Mouse (Mus musculus): ENCODE measurements around the gene Bri3.
"Not testable (repeated sequence)": the region's sequence is repeated elsewhere in the genome, so short reads cannot be mapped to it uniquely, and the experiment has no call there.

The Bri3 gene

DNA sequence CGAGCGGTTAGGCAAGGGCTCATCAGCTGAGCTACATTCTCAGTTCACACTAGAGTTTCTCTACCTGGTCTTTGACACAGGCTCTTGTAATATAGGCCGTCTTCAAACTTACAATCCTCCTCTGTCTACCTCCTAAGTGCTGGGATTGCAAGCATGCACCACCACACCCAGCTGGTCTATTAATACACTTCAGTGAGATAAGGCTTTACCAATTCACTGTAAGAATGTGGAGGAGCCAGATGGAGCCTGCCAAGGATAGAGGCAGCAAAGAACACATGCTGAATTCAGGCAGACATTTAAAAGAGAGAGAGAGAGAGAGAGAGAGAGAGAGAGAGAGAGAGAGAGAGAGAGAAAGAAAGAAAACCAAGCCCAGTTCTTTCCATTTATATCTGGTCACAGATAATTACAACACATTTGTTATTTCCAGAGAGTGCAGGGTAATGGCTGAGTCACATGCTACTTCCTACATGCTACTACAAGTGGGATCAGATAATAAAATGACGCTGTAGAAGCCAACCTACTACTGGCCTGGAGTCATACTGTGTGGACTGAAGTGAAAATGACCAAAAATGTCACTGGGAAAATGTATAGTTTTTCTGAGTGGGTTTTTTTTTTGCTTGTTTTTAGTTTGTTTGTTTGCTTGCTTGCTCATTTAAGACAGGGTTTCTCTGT lies 45.7 kb downstream of the Bri3 start:
- peak; percentile 54 for DNase-seq (ENCODE audit: extremely low read depth, low read depth, low spot score)

DNA sequence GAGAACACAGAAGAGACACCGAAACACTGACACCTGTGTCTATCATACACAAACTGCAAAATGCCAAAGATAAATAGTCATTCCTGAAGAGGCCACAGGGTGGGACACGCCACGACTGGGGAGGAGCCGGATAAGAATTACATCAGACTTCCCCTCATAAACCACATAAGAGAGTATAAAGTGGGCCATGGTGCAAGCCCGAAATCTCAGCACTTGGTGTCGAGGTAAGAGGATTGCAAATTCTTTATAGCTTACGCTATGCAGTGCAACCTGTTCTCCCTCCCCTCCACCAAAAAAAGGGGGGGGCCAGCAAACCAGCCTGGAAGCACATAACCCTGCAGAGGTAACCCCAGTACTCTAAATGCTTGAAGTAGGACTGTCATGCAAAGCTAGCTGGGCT lies 50.7 kb downstream of the Bri3 start:
- no peak for DNase-seq (ENCODE audit: extremely low read depth, low read depth, low spot score)

GRCm38 (mm10) chr5:144295357-144295756 lies 51.1 kb downstream of the Bri3 start:
- no peak for DNase-seq (ENCODE audit: extremely low read depth, low read depth, low spot score)

DNA sequence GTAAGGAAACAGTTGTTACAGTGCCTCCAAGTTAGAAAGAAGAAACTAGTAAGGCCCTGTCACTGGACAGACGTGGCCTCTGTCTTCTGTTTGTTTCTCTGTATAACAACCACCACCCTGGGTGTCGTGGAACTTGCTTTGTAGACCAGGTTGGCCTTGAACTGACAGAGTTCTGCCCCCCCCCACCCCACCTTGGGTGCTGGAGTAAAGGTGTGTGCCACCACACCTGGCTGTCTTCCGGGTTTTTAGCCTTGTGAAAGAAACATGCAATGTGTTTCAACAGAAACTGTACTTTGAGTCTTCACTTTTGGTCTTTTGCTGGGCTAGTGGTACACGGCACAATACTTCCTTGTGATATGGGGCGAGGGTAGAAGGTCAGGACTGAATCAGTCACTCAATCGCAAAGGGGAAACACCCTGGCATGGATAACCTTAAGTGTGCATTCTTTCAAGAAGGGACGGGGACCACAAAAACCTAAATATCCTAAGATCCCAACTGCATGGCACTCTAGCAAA lies 51.9 kb downstream of the Bri3 start:
- DNase-seq (ENCODE audit: extremely low read depth, low read depth, low spot score) = no peak

GRCm38 (mm10) chr5:144303071-144303470 lies 58.8 kb downstream of the Bri3 start:
- no peak for DNase-seq (ENCODE audit: extremely low read depth, low read depth, low spot score)

- no peak for DNase-seq (ENCODE audit: extremely low read depth, low read depth, low spot score)
Observed at GRCm38 (mm10) chr5:144308929-144309328, 64.7 kb downstream of the Bri3 start.

DNA sequence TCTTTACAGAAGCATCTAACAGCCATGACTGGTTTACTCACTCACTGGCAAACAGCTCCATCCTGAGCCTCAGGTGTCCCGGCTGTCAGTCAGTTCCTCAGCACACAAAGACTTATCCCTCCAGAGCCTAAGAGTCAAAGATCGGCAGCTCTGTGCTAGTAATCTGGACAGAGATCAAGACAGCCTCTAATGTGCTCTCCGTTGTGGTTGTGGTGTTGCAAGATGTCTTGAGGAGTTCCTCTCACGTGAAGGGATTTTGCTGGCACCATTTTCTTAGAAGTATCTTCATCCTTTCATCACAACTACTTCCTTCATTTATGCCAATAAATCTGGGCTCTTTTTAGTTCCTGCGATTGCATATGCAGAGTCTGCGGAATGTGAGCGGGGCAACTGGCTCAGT lies 67.9 kb downstream of the Bri3 start:
- DNase-seq (ENCODE audit: extremely low read depth, low read depth, low spot score) = no peak

DNA sequence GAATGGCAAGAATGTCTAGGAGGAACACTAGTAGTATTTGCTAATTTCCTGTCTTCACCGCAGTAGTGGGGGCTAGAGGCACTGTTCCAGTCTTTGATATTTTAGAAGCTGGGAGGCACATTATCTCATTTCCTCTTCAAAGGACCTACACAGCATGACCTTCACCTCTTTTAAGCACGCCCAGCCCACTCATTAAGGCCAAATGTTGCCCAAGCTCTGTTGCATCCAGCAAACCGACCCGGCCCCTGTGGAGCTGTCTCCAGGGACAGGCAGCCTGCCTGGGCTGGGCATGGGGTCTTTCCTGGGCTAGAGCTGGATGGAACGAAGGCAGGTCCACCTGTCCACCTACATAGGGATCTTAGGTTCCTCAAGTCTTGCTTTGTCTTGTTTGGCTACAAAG lies 69.1 kb downstream of the Bri3 start:
- DNase-seq (ENCODE audit: extremely low read depth, low read depth, low spot score) = no peak

DNA sequence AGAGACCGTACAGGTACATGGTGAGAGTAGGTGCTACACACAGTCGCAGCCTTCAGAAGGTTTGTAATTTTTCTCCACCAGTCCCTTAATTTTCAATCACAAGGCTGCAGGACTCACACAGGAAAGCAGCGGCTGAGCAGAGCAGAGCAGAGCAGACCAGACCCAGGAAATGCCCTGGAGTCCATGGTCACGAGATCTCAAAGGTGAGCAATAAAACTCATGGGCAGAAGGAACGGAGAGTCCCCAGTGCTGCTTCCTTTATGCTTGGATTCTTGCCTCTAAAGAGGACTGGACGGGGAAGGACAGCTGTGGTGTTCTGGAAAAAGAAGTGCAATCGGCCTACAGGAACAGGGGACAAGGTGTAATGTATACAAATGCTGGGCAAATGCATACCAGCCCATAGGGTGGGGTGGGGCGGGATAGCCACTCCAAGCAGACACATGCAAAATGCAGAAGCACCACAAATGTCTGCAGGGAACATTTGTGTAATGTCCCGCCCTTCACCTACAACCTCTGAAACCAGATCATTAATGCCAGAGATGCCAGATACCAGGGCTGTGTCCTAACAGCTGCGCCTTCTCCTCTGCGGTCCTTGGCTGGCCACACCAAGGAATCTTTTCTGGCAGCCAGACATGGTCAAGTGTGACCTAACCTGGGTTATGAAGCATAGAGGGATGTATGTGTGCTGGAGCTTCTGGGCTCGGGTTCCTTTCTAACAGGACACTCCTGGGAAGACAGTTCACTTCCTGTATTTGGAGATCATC lies 70.7 kb downstream of the Bri3 start:
- DNase-seq (ENCODE audit: extremely low read depth, low read depth, low spot score) = no peak

DNA sequence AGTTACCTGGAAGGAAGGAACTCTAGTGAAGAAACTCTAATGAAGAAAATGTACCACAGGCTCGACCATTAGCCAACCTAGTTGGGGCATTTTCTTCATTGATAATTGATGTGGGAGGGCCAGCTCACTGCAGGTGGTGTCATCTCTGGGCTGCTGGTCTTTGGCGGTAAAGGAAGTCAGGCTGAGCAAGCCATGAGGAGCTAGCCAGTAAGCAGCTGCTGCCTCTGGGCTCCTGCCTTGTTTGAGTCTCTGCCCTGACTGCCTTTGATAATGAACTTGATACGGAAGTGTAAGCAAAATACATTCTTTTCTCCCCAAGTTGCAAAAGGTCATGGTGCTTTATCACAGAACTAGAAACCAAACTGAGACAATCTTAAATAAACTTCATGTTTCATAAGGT lies 72.2 kb downstream of the Bri3 start:
- no peak for DNase-seq (ENCODE audit: extremely low read depth, low read depth, low spot score)

DNA sequence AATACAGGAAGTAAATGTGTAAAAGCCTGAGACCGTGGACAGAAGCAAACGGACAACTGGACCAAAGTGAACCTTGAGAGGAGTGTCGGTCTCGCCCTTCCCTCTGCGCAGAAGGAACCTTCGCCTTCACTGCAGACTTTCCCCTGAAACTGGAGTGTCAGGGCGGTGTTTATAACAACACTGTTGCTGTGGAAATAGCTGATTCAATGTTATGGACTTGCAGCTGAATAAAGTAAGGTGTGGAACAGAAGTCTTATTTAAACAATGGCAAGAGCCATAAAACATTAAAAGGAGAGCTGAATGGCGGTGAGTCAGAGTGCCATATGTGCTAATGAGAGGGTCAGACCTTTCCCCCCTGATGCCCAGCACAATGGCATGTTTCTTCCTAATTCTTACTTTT lies 73.2 kb downstream of the Bri3 start:
- DNase-seq (ENCODE audit: extremely low read depth, low read depth, low spot score) = no peak

DNA sequence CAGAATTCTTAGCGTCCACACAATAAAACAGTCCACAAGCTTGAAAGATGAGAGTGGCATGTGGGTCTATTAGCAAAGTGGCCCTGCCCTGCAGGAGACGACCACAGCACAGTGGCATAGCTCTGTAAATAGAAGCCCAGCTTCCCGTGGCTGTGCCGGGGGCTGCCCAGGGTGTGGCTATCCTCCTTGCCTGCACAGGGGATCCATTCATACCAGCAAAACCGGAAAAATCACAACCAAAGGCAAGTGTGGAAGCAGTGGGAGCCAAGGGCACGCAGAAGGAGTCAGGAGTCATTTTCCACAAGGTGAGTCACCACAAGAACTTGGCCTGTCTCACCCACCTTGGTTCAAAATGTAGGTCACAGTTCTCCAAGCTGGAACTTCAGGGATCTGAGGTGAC lies 74.0 kb downstream of the Bri3 start:
- DNase-seq (ENCODE audit: extremely low read depth, low read depth, low spot score) = no peak

- DNase-seq (ENCODE audit: extremely low read depth, low read depth, low spot score) = no peak
Observed at GRCm38 (mm10) chr5:144321681-144322080, 77.4 kb downstream of the Bri3 start.

DNA sequence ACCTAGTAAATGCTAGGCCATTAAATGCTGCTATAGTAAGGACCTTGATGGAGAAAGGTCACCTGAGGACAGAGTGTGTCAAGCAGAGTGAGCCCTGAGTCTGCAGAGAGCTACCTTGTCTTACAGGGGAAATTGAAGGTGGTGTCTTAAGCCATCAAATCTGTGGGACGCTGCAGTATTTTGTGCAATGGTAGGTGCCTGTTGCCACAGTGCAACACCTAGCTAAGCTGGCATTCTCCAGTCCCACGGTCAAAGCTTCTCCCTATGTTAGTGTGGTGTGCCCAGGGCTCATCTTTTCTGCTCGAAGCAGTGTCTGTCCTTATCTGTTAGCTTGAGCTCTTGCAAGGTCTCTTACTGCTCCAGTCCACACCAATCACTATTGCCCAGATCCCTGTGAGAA lies 78.5 kb downstream of the Bri3 start:
- DNase-seq (ENCODE audit: extremely low read depth, low read depth, low spot score) = no peak

GRCm38 (mm10) chr5:144334010-144334409 lies 89.8 kb downstream of the Bri3 start:
- no peak for DNase-seq (ENCODE audit: extremely low read depth, low read depth, low spot score)

- DNase-seq (ENCODE audit: extremely low read depth, low read depth, low spot score) = not testable (repeated sequence)
Observed at GRCm38 (mm10) chr5:144335357-144335756, 91.1 kb downstream of the Bri3 start.

GRCm38 (mm10) chr5:144338787-144339186 lies 94.5 kb downstream of the Bri3 start:
- DNase-seq (ENCODE audit: extremely low read depth, low read depth, low spot score) = no peak

DNA sequence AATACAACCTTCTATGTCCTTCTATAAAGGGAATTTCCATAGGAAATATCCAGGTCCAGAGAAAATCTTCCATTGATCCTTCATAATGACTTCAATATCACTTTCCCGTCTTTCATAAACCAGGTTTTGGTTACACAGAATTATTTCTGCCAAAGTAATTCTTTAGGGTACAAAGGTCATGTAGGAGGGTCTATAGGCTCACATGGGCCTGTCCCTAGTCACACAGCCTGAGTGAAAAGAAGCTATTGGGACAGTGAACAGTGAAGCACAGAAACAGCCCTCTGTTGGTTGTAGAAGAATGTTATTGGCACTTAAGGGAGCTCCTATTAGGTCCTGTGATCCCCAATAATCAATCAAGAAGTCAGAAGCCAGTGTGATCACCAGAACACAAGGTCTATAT lies 96.8 kb downstream of the Bri3 start:
- no peak for DNase-seq (ENCODE audit: extremely low read depth, low read depth, low spot score)

GRCm38 (mm10) chr5:144344592-144344991 lies 100.4 kb downstream of the Bri3 start:
- DNase-seq (ENCODE audit: extremely low read depth, low read depth, low spot score) = no peak

DNA sequence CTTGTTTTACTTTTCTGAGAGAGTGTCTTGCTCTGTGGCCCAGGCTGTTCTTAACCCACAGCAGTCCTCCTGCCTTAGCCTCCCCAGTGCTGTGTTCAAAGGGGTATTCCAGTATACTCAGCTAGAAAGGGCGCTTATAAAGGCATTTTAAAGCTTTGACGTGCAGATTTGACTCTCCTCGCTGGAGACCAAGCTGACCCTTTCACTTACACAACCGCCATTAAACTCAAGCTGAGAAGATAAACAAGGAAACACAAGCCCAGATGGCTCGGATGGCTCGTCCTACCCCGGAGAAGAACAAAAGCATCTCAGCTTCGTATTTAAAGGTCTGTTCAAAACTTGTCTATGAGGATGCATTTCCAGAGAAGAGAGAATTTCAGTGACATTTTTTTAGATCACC lies 106.9 kb downstream of the Bri3 start:
- no peak for DNase-seq (ENCODE audit: extremely low read depth, low read depth, low spot score)

GRCm38 (mm10) chr5:144352250-144353047 lies 108.2 kb downstream of the Bri3 start:
- no peak for DNase-seq (ENCODE audit: extremely low read depth, low read depth, low spot score)

All from fat pad, adult 2 months (tissue).